Mouse (Mus musculus) MEL (cell line): ENCODE measurements around the gene Hck. TPM values are rescaled to one million over a fixed set of nuclear protein-coding genes. Genes with fewer than 3 reads are reported as not detected.

ENCODE experiments used
- DNase-seq: peaks from one replicate; pipeline ENCODE4 v3.0.0; 2011; ENCODE audit warnings: low read depth, low spot score
- H3K27ac ChIP-seq: 2 replicates; pipeline ENCODE4 v1.5.1; 2012; ENCODE audit warnings: low read depth, mild to moderate bottlenecking, control low read depth, low read length, moderate library complexity; ENCODE audit not compliant: control insufficient read depth
- H3K27me3 ChIP-seq, 2 experiments: fragments of 150-350 bp in 1 of 2; sonication (generic) in 1 of 2; 2 replicates each; pipeline ENCODE4 v1.6.1; 2012; ENCODE audit warnings: low read length in 2 of 2, mild to moderate bottlenecking in 2 of 2, improper control_type of control experiment in 1 of 2, moderate library complexity in 1 of 2; ENCODE audit not compliant: insufficient read depth in 2 of 2, control insufficient read depth in 1 of 2
- H3K36me3 ChIP-seq, 2 experiments: 2 replicates each; pipeline ENCODE4 v1.6.1; 2012 to 2014; ENCODE audit warnings: low read length in 2 of 2, improper control_type of control experiment in 1 of 2, inconsistent platforms in 1 of 2, mild to moderate bottlenecking in 1 of 2; ENCODE audit not compliant: insufficient read depth in 2 of 2, control insufficient read depth in 1 of 2
- H3K4me1 ChIP-seq, 2 experiments: fragments of 150-350 bp in 1 of 2; sonication (generic) in 1 of 2; 2 replicates each; pipeline ENCODE4 v1.6.1; 2012; ENCODE audit warnings: low read length in 2 of 2, improper control_type of control experiment in 1 of 2, mild to moderate bottlenecking in 1 of 2; ENCODE audit not compliant: insufficient read depth in 2 of 2, control insufficient read depth in 1 of 2
- H3K4me3 ChIP-seq, 2 experiments: fragments of 150-350 bp in 1 of 2; sonication (generic) in 1 of 2; 2 replicates each; pipeline ENCODE4 v1.5.1; 2012; ENCODE audit warnings: low read depth in 2 of 2, low read length in 2 of 2, mild to moderate bottlenecking in 2 of 2, moderate library complexity in 2 of 2, control low read depth in 1 of 2, improper control_type of control experiment in 1 of 2; ENCODE audit not compliant: control insufficient read depth in 1 of 2, insufficient read depth in 1 of 2
- H3K79me2 ChIP-seq: 2 replicates; pipeline ENCODE4 v1.6.1; 2012; ENCODE audit warnings: mild to moderate bottlenecking, low read length, moderate library complexity; ENCODE audit not compliant: control insufficient read depth, poor library complexity, insufficient read depth
- H3K9ac ChIP-seq: 2 replicates; pipeline ENCODE4 v1.6.1; 2012; ENCODE audit warnings: low read depth, mild to moderate bottlenecking, control low read depth, low read length, moderate library complexity; ENCODE audit not compliant: control insufficient read depth, poor library complexity, severe bottlenecking
- H3K9me3 ChIP-seq: fragments of 150-350 bp; sonication (generic); replicated peaks from 2 replicates; pipeline ENCODE4 v1.6.1; 2012; ENCODE audit warnings: mild to moderate bottlenecking, low read length, improper control_type of control experiment, moderate library complexity; ENCODE audit not compliant: insufficient read depth
- CHD2 ChIP-seq: IDR thresholded peaks from 2 replicates; pipeline ENCODE4 v1.6.1; 2011; ENCODE audit warnings: low read length, improper control_type of control experiment
- CTCF ChIP-seq, 3 experiments: IDR thresholded peaks in 2 of 3; conservative IDR thresholded peaks in 1 of 3; 2 replicates each; pipeline ENCODE4 v1.5.1; 2011 to 2012; ENCODE audit warnings: low read length in 3 of 3, low read depth in 2 of 3, mild to moderate bottlenecking in 2 of 3, improper control_type of control experiment in 1 of 3, inconsistent platforms in 1 of 3, mixed read lengths in 1 of 3, moderate library complexity in 1 of 3; ENCODE audit not compliant: control insufficient read depth in 1 of 3, insufficient read depth in 1 of 3, poor library complexity in 1 of 3, severe bottlenecking in 1 of 3
- E2F4 ChIP-seq: IDR thresholded peaks from 2 replicates; pipeline ENCODE4 v1.6.1; 2011; ENCODE audit warnings: low read depth, low read length, improper control_type of control experiment, borderline replicate concordance
- ELF1 ChIP-seq: IDR thresholded peaks from 2 replicates; pipeline ENCODE4 v1.6.1; 2014; ENCODE audit warnings: low read depth, mild to moderate bottlenecking, inconsistent platforms, low read length, improper control_type of control experiment, moderate library complexity
- EP300 ChIP-seq, 2 experiments: IDR thresholded peaks; 2 replicates each; pipeline ENCODE4 v1.6.1; 2011; ENCODE audit warnings: improper control_type of control experiment in 2 of 2, low read length in 2 of 2, low read depth in 1 of 2, mild to moderate bottlenecking in 1 of 2
- GABPA ChIP-seq: IDR thresholded peaks from 2 replicates; pipeline ENCODE4 v1.6.1; 2012; ENCODE audit warnings: low read depth, mild to moderate bottlenecking, inconsistent platforms, low read length, improper control_type of control experiment, moderate library complexity
- GATA1 ChIP-seq: IDR thresholded peaks from 2 replicates; pipeline ENCODE4 v1.6.1; 2011; ENCODE audit warnings: low read depth, low read length, improper control_type of control experiment
- HCFC1 ChIP-seq: IDR thresholded peaks from 2 replicates; pipeline ENCODE4 v1.6.1; 2012; ENCODE audit warnings: low read depth, mild to moderate bottlenecking, inconsistent platforms, low read length, improper control_type of control experiment, moderate library complexity
- JUND ChIP-seq: IDR thresholded peaks from 2 replicates; pipeline ENCODE4 v1.6.1; 2011; ENCODE audit warnings: low read depth, mild to moderate bottlenecking, improper control_type of control experiment, low read length
- KAT2A ChIP-seq: conservative IDR thresholded peaks from 2 replicates; pipeline ENCODE4 v1.6.1; 2012; ENCODE audit warnings: low read depth, low read length, improper control_type of control experiment, inconsistent platforms
- MAFK ChIP-seq: IDR thresholded peaks from 2 replicates; pipeline ENCODE4 v1.6.1; 2011; ENCODE audit warnings: low read depth, mild to moderate bottlenecking, low read length, improper control_type of control experiment, borderline replicate concordance
- MAX ChIP-seq: IDR thresholded peaks from 2 replicates; pipeline ENCODE4 v1.6.1; 2011; ENCODE audit warnings: low read length, improper control_type of control experiment
- MEF2A ChIP-seq: IDR thresholded peaks from 2 replicates; pipeline ENCODE4 v1.6.1; 2014; ENCODE audit warnings: low read depth, mild to moderate bottlenecking, inconsistent platforms, low read length, improper control_type of control experiment; ENCODE audit not compliant: poor library complexity, insufficient replicate concordance, severe bottlenecking; ENCODE audit errors: extremely low read depth
- MYB ChIP-seq: IDR thresholded peaks from 2 replicates; pipeline ENCODE4 v1.6.1; 2011; ENCODE audit warnings: mild to moderate bottlenecking, low read depth, low read length, improper control_type of control experiment
- MYC ChIP-seq: IDR thresholded peaks from 2 replicates; pipeline ENCODE4 v1.6.1; 2011; ENCODE audit warnings: low read depth, mild to moderate bottlenecking, low read length, improper control_type of control experiment, moderate library complexity
- NELFE ChIP-seq: IDR thresholded peaks from 2 replicates; pipeline ENCODE4 v1.6.1; 2011; ENCODE audit warnings: low read depth, low read length, improper control_type of control experiment
- NRF1 ChIP-seq: IDR thresholded peaks from 2 replicates; pipeline ENCODE4 v1.6.1; 2014; ENCODE audit warnings: low read depth, mild to moderate bottlenecking, inconsistent platforms, low read length, improper control_type of control experiment, moderate library complexity; ENCODE audit not compliant: poor library complexity, insufficient read depth, severe bottlenecking
- POLR2AphosphoS5 ChIP-seq: IDR thresholded peaks from 2 replicates; pipeline ENCODE4 v1.6.1; 2012; ENCODE audit warnings: low read depth, borderline replicate concordance, mild to moderate bottlenecking, inconsistent platforms, low read length, moderate library complexity, mixed read lengths
- RAD21 ChIP-seq: IDR thresholded peaks from 2 replicates; pipeline ENCODE4 v1.6.1; 2011; ENCODE audit warnings: mild to moderate bottlenecking, low read depth, low read length, improper control_type of control experiment
- SIN3A ChIP-seq: IDR thresholded peaks from 2 replicates; pipeline ENCODE4 v1.6.1; 2012; ENCODE audit warnings: low read length, improper control_type of control experiment, inconsistent platforms
- SMC3 ChIP-seq: IDR thresholded peaks from 2 replicates; pipeline ENCODE4 v1.6.1; 2011; ENCODE audit warnings: low read depth, low read length, improper control_type of control experiment
- TAL1 ChIP-seq: IDR thresholded peaks from 2 replicates; pipeline ENCODE4 v1.6.1; 2012; ENCODE audit warnings: mild to moderate bottlenecking, inconsistent platforms, low read length, moderate library complexity, mixed read lengths
- TBP ChIP-seq: IDR thresholded peaks from 2 replicates; pipeline ENCODE4 v1.8.0; 2011; ENCODE audit warnings: low read depth, low read length, improper control_type of control experiment
- TCF12 ChIP-seq: IDR thresholded peaks from 2 replicates; pipeline ENCODE4 v1.6.1; 2014; ENCODE audit warnings: low read depth, mild to moderate bottlenecking, inconsistent platforms, low read length, improper control_type of control experiment, moderate library complexity
- UBTF ChIP-seq: IDR thresholded peaks from 2 replicates; pipeline ENCODE4 v1.6.1; 2012; ENCODE audit warnings: low read depth, mild to moderate bottlenecking, inconsistent platforms, low read length, improper control_type of control experiment, moderate library complexity, borderline replicate concordance; ENCODE audit not compliant: insufficient read depth
- USF1 ChIP-seq: IDR thresholded peaks from 2 replicates; pipeline ENCODE4 v1.6.1; 2014; ENCODE audit warnings: low read depth, mild to moderate bottlenecking, inconsistent platforms, low read length, improper control_type of control experiment, moderate library complexity
- USF2 ChIP-seq, 2 experiments: IDR thresholded peaks; 2 replicates each; pipeline ENCODE4 v1.6.1; 2011 to 2012; ENCODE audit warnings: improper control_type of control experiment in 2 of 2, low read length in 2 of 2, borderline replicate concordance in 1 of 2, inconsistent platforms in 1 of 2, low read depth in 1 of 2, mild to moderate bottlenecking in 1 of 2; ENCODE audit not compliant: insufficient read depth in 1 of 2
- ZC3H11A ChIP-seq: IDR thresholded peaks from 2 replicates; pipeline ENCODE4 v1.6.1; 2012; ENCODE audit warnings: low read depth, mild to moderate bottlenecking, inconsistent platforms, low read length, improper control_type of control experiment
- ZKSCAN1 ChIP-seq: IDR thresholded peaks from 2 replicates; pipeline ENCODE4 v1.6.1; 2012; ENCODE audit warnings: low read depth, mild to moderate bottlenecking, inconsistent platforms, low read length, improper control_type of control experiment, moderate library complexity
- ZNF384 ChIP-seq: IDR thresholded peaks from 2 replicates; pipeline ENCODE4 v1.6.1; 2012; ENCODE audit warnings: low read depth, mild to moderate bottlenecking, inconsistent platforms, low read length, improper control_type of control experiment
- polyA plus RNA-seq, 2 experiments: library from polyadenylated mRNA; stranded (reverse) in 1 of 2; unstranded in 1 of 2; fragments of >175 nt in 1 of 2; fragments of >200 nt in 1 of 2; gene quantifications; 2 replicates each; pipeline versions ENCODE4 v1.2.1 to v1.2.4; 2012; ENCODE audit warnings: low replicate concordance in 2 of 2, low read depth in 1 of 2; ENCODE audit not compliant: insufficient read length in 2 of 2, insufficient read depth in 1 of 2, missing spikeins in 1 of 2
- total RNA-seq: library from RNA; depleted of rRNA; stranded (reverse); fragments of 300-350 nt; gene quantifications from 2 replicates; pipeline ENCODE4 v1.2.3, GENCODE M21; 2012

The Hck gene
- total and polyA plus RNA-seq, 3 experiments = not detected

GRCm38 (mm10) chr2:153075961-153076360 is 32.3 kb upstream of the Hck start:
- Histone ChIP-seq H3K36me3 (no peaks in the 10 kb centered on the region), H3K79me2 (no peaks in the 10 kb centered on the region), H3K27ac (no peak overlapping the region), H3K9ac (no peak overlapping the region), H3K4me3 (no peak overlapping the region), H3K4me1 (no peaks in the 10 kb centered on the region), H3K27me3 (peaks cover 0 to 2% of the 10 kb centered on the region in 2 experiments; a peak in 1 of 4 replicates), H3K9me3 (no peaks in the 10 kb centered on the region)
- no peak for DNase-seq
- TF ChIP-seq TCF12 (no peak), ZNF384 (no peak), MAX (no peak), MYC (no peak), USF1 (no peak), NELFE (no peak), ELF1 (no peak), GABPA (no peak)

GRCm38 (mm10) chr2:153080841-153081523 is 27.3 kb upstream of the Hck start:
- Histone ChIP-seq H3K79me2 (no peaks in the 10 kb centered on the region), H3K36me3 (no peaks in the 10 kb centered on the region), H3K9ac (no peak overlapping the region), H3K27me3 (no peaks in the 10 kb centered on the region), H3K4me1 (no peaks in the 10 kb centered on the region), H3K9me3 (no peaks in the 10 kb centered on the region), H3K4me3 (no peak overlapping the region), H3K27ac (no peak overlapping the region)
- peak; percentile 91 for DNase-seq
- TF ChIP-seq JUND (no peak; the same call in 1 of the 2 replicates), NRF1 (no peak), UBTF (no peak), ZKSCAN1 (no peak), MAFK (no peak), GATA1 (peak; percentile 81), MAX (no peak), MEF2A (no peak), EP300 (IDR thresholded peaks at IDR 0.05; ENCODE audit: low read depth in 1 of 2, low read length in 2 of 2) (no peak), HCFC1 (no peak), USF2 (IDR thresholded peaks at IDR 0.05; ENCODE audit: borderline replicate concordance in 1 of 2, insufficient read depth in 1 of 2, low read depth in 1 of 2, low read length in 2 of 2) (no peak), MYB (no peak), TCF12 (no peak), RAD21 (peak; percentile 81), SMC3 (peak; percentile 94), SIN3A (peak; percentile 32; the same call in 1 of the 2 replicates), E2F4 (no peak), ZC3H11A (peak; percentile 71), CHD2 (no peak), TBP (no peak), GABPA (no peak), KAT2A (no peak), TAL1 (no peak), POLR2AphosphoS5 (no peak), CTCF (IDR thresholded peaks at IDR 0.05 in 2 of 3, conservative IDR thresholded peaks at IDR 0.05 in 1 of 3; ENCODE audit: control insufficient read depth in 1 of 3, insufficient read depth in 1 of 3, low read depth in 2 of 3, low read length in 3 of 3, poor library complexity in 1 of 3, severe bottlenecking in 1 of 3) (peak; percentile 84 to 99 (median 87)), USF1 (no peak)
